Mouse (Mus musculus) forebrain, embryonic 14.5 days (tissue): Measurements from ENCODE around the gene Tex101. TPM values are rescaled to one million over a fixed set of nuclear protein-coding genes. Genes with fewer than 3 reads are reported as not detected.
"Not testable (repeated sequence)": the region's sequence is repeated elsewhere in the genome, so short reads cannot be mapped to it uniquely, and the experiment has no call there.

ENCODE experiments used
- ATAC-seq: fragments of 200-750 bp; cut with Nextera tagmentation; 2 replicates; pipeline ENCODE4 v1.8.0; 2017; ENCODE audit warnings: mild to moderate bottlenecking, moderate library complexity
- DNase-seq: peaks from one replicate; pipeline ENCODE4 v3.0.0-alpha.2; 2015; ENCODE audit warnings: low spot score
- H3K27ac ChIP-seq: fragments of 300-500 bp; sonication (generic); 2 replicates; pipeline ENCODE4 v1.5.1; 2014; ENCODE audit warnings: low read depth, mild to moderate bottlenecking, control low read depth, low read length, moderate library complexity
- H3K27me3 ChIP-seq: fragments of 300-500 bp; sonication (generic); replicated peaks from 2 replicates; pipeline ENCODE4 v1.6.1; 2014; ENCODE audit warnings: low read length, control low read depth, mixed read lengths; ENCODE audit not compliant: control insufficient read depth, insufficient read depth
- H3K36me3 ChIP-seq: fragments of 300-500 bp; sonication (generic); 2 replicates; pipeline ENCODE4 v1.6.1; 2014; ENCODE audit warnings: low read length, control low read depth; ENCODE audit not compliant: control insufficient read depth, insufficient read depth
- H3K4me1 ChIP-seq: fragments of 300-500 bp; sonication (generic); 2 replicates; pipeline ENCODE4 v1.6.1; 2014; ENCODE audit warnings: antibody characterized with exemption, low read length, control low read depth; ENCODE audit not compliant: control insufficient read depth, insufficient read depth
- H3K4me2 ChIP-seq: fragments of 300-500 bp; sonication (generic); 2 replicates; pipeline ENCODE4 v1.6.1; 2014; ENCODE audit warnings: mild to moderate bottlenecking, control low read depth, low read length
- H3K4me3 ChIP-seq: fragments of 300-500 bp; sonication (generic); 2 replicates; pipeline ENCODE4 v1.5.1; 2014; ENCODE audit warnings: low read depth, low read length, control low read depth
- H3K9ac ChIP-seq: fragments of 300-500 bp; sonication (generic); 2 replicates; pipeline ENCODE4 v1.6.1; 2014; ENCODE audit warnings: mild to moderate bottlenecking, low read length, control low read depth, moderate library complexity
- H3K9me3 ChIP-seq: fragments of 300-500 bp; sonication (generic); replicated peaks from 2 replicates; pipeline ENCODE4 v1.6.1; 2016; ENCODE audit warnings: low read length, control low read depth, mixed read lengths; ENCODE audit not compliant: control insufficient read depth
- WGBS: fragments of 180-500 bp; shearing (Covaris S2); extraction: QIAGEN DNeasy Blood & Tissue Kit; methylation state at CpG from one replicate; pipeline ENCODE4 v1.1.7; 2014; 5-methylcytosine and 5-hydroxymethylcytosine counted together
- polyA plus RNA-seq: library from polyadenylated mRNA; unstranded; fragments of >200 nt; fragmentation: Nextera tagmentation; extraction: Ambion mirVana; gene quantifications from 2 replicates; pipeline ENCODE4 v1.2.1, GENCODE M21; 2014

The Tex101 gene
- polyA plus RNA-seq, 1 experiment from 2014 or later = not detected

- ATAC-seq = no peak
- WGBS = 81% methylated on average over 6 of the region's 6 CpGs
- no peak overlapping the region for H3K4me3 ChIP-seq
Measured at GRCm38 (mm10) chr7:24622967-24623366, 53.5 kb downstream of the Tex101 start.

GRCm38 (mm10) chr7:24621193-24621592 is 55.3 kb downstream of the Tex101 start:
- 0 out of 2 replicates have a peak, but pooled peaks cover 2% of the 10 kb centered on the region for H3K9me3 ChIP-seq
- ATAC-seq (no peak), DNase-seq (no peak)
- H3K9ac ChIP-seq = no peak overlapping the region
- H3K36me3 ChIP-seq = no peaks in the 10 kb centered on the region
- no peak overlapping the region for H3K27ac ChIP-seq
- no peak overlapping the region for H3K4me2 ChIP-seq
- WGBS = 82% methylated on average over 3 of the region's 3 CpGs
- no peaks in the 10 kb centered on the region for H3K4me1 ChIP-seq
- no peaks in the 10 kb centered on the region for H3K27me3 ChIP-seq
- H3K4me3 ChIP-seq = no peak overlapping the region

More at GRCm38 (mm10) chr7:24622967-24623366, 53.5 kb downstream of the Tex101 start:
- Histone ChIP-seq H3K9ac (no peak overlapping the region), H3K27me3 (no peaks in the 10 kb centered on the region), H3K27ac (no peak overlapping the region), H3K4me2 (no peak overlapping the region), H3K4me1 (no peaks in the 10 kb centered on the region), H3K36me3 (no peaks in the 10 kb centered on the region), H3K9me3 (0 out of 2 replicates have a peak, but pooled peaks cover 2% of the 10 kb centered on the region)
- no peak for DNase-seq

- no peak overlapping the region for H3K4me3 ChIP-seq
- no peak overlapping the region for H3K27ac ChIP-seq
- 54% methylated on average over 13 of the region's 13 CpGs for WGBS
- no peak overlapping the region for H3K4me2 ChIP-seq
- H3K9me3 ChIP-seq = 0 out of 2 replicates have a peak, but pooled peaks cover 2% of the 10 kb centered on the region
- no peaks in the 10 kb centered on the region for H3K27me3 ChIP-seq
- DNase-seq = no peak
- H3K36me3 ChIP-seq = no peaks in the 10 kb centered on the region
- ATAC-seq = no peak
- H3K4me1 ChIP-seq = no peaks in the 10 kb centered on the region
- H3K9ac ChIP-seq = no peak overlapping the region
Measured at GRCm38 (mm10) chr7:24619671-24620397, 56.6 kb downstream of the Tex101 start.

GRCm38 (mm10) chr7:24618374-24618773 is 58.1 kb downstream of the Tex101 start:
- H3K9me3 ChIP-seq, H3K27me3 ChIP-seq, H3K27ac ChIP-seq, H3K4me1 ChIP-seq, H3K4me2 ChIP-seq, H3K4me3 ChIP-seq, ATAC-seq, H3K9ac ChIP-seq, H3K36me3 ChIP-seq, DNase-seq: not testable (repeated sequence)
- WGBS = 88% methylated on average over 8 of the region's 8 CpGs

Other genes with a start within 250 kb of the Tex101 start
- not detected in 2 replicates for gene Irgc1, start 224.4 kb downstream of the Tex101 start, polyA plus RNA-seq
- 1.4 and 2.0 TPM in 2 replicates for gene Plaur, start 214.2 kb downstream of the Tex101 start, polyA plus RNA-seq
- gene Cadm4, start 194.7 kb downstream of the Tex101 start, polyA plus RNA-seq = 26.3 and 29.0 TPM in 2 replicates
- gene Zfp428, start 169.7 kb downstream of the Tex101 start, polyA plus RNA-seq = 178 and 205 TPM in 2 replicates
- gene AC161166.1, start 164.2 kb downstream of the Tex101 start, polyA plus RNA-seq = 0.20 and 0.45 TPM in 2 replicates
- gene Irgq, start 146.0 kb downstream of the Tex101 start, polyA plus RNA-seq = 19.5 and 25.1 TPM in 2 replicates
- 0.28 TPM in 1 of 2 replicates, not detected in the other for gene Pinlyp, start 130.6 kb downstream of the Tex101 start, polyA plus RNA-seq
- 65.1 and 66.6 TPM in 2 replicates for gene Xrcc1, start 130.4 kb downstream of the Tex101 start, polyA plus RNA-seq
- gene Ethe1, start 89.1 kb downstream of the Tex101 start, polyA plus RNA-seq = 22.6 and 23.2 TPM in 2 replicates
- gene Zfp575, start 89.0 kb downstream of the Tex101 start, polyA plus RNA-seq = 3.3 and 6.6 TPM in 2 replicates
- gene Phldb3, start 65.9 kb downstream of the Tex101 start, polyA plus RNA-seq = not detected in 2 replicates
- gene Lypd3, start 40.1 kb downstream of the Tex101 start, polyA plus RNA-seq = 0.20 and 0.21 TPM in 2 replicates
- not detected in 2 replicates for gene BC049730, start 32.6 kb upstream of the Tex101 start, polyA plus RNA-seq
- not detected in 2 replicates for gene Gm4763, start 50.2 kb upstream of the Tex101 start, polyA plus RNA-seq
- 0.19 and 0.63 TPM in 2 replicates for gene Cd177, start 83.6 kb upstream of the Tex101 start, polyA plus RNA-seq
- not detected in 2 replicates for gene Ceacam10, start 100.5 kb upstream of the Tex101 start, polyA plus RNA-seq
- gene Gm9844, start 185.5 kb upstream of the Tex101 start, polyA plus RNA-seq = 36.6 and 42.2 TPM in 2 replicates
- not detected in 2 replicates for gene Lypd4, start 193.3 kb upstream of the Tex101 start, polyA plus RNA-seq
- not detected in 2 replicates for gene Dmrtc2, start 193.4 kb upstream of the Tex101 start, polyA plus RNA-seq
- gene Rps19, start 207.7 kb upstream of the Tex101 start, polyA plus RNA-seq = 1,541 and 2,138 TPM in 2 replicates
- not detected in 2 replicates for gene Cd79a, start 220.7 kb upstream of the Tex101 start, polyA plus RNA-seq
- gene Arhgef1, start 226.2 kb upstream of the Tex101 start, polyA plus RNA-seq = 26.9 and 41.3 TPM in 2 replicates